Mouse (Mus musculus) hindbrain, embryonic 13.5 days (tissue): ENCODE data around the gene Il9r. TPM values are rescaled to one million over a fixed set of nuclear protein-coding genes. Genes with fewer than 3 reads are reported as not detected.
"Not testable (repeated sequence)": the region's sequence is repeated elsewhere in the genome, so short reads cannot be mapped to it uniquely, and the experiment has no call there.

Experiments used
- ATAC-seq: fragments of 200-750 bp; cut with Nextera tagmentation; 2 replicates; pipeline ENCODE4 v1.8.0; 2017; ENCODE audit warnings: moderate TSS enrichment; ENCODE audit not compliant: low FRiP score
- H3K27ac ChIP-seq: fragments of 300-500 bp; sonication (generic); 2 replicates; pipeline ENCODE4 v1.5.1; 2015; ENCODE audit warnings: inconsistent platforms, mild to moderate bottlenecking, moderate library complexity
- H3K27me3 ChIP-seq: fragments of 300-500 bp; sonication (generic); 2 replicates; pipeline ENCODE4 v1.6.1; 2015; ENCODE audit warnings: mild to moderate bottlenecking, inconsistent platforms
- H3K36me3 ChIP-seq: fragments of 300-500 bp; sonication (generic); 2 replicates; pipeline ENCODE4 v1.6.1; 2015; ENCODE audit warnings: mild to moderate bottlenecking, inconsistent platforms
- H3K4me1 ChIP-seq: fragments of 300-500 bp; sonication (generic); replicated peaks from 2 replicates; pipeline ENCODE4 v1.6.1; 2015; ENCODE audit warnings: inconsistent platforms
- H3K4me2 ChIP-seq: fragments of 300-500 bp; sonication (generic); 2 replicates; pipeline ENCODE4 v1.6.1; 2015; ENCODE audit warnings: inconsistent platforms, mild to moderate bottlenecking, moderate library complexity
- H3K4me3 ChIP-seq: fragments of 300-500 bp; sonication (generic); 2 replicates; pipeline ENCODE4 v1.5.1; 2015; ENCODE audit warnings: mild to moderate bottlenecking, inconsistent platforms
- H3K9ac ChIP-seq: fragments of 300-500 bp; sonication (generic); 2 replicates; pipeline ENCODE4 v1.6.1; 2015; ENCODE audit warnings: mild to moderate bottlenecking, inconsistent platforms
- H3K9me3 ChIP-seq: fragments of 300-500 bp; sonication (generic); 2 replicates; pipeline ENCODE4 v1.6.1; 2016; ENCODE audit warnings: inconsistent platforms
- WGBS: fragments of 180-500 bp; shearing (Covaris S2); methylation state at CpG from one replicate; pipeline ENCODE4 v1.1.7; 2015; 5-methylcytosine and 5-hydroxymethylcytosine counted together
- polyA plus RNA-seq: library from polyadenylated mRNA; unstranded; fragments of >200 nt; fragmentation: Nextera tagmentation; extraction: Ambion mirVana; gene quantifications from 2 replicates; pipeline ENCODE4 v1.2.1, GENCODE M21; 2015

The Il9r gene
- polyA plus RNA-seq, 1 experiment from 2014 or later = not detected

DNA sequence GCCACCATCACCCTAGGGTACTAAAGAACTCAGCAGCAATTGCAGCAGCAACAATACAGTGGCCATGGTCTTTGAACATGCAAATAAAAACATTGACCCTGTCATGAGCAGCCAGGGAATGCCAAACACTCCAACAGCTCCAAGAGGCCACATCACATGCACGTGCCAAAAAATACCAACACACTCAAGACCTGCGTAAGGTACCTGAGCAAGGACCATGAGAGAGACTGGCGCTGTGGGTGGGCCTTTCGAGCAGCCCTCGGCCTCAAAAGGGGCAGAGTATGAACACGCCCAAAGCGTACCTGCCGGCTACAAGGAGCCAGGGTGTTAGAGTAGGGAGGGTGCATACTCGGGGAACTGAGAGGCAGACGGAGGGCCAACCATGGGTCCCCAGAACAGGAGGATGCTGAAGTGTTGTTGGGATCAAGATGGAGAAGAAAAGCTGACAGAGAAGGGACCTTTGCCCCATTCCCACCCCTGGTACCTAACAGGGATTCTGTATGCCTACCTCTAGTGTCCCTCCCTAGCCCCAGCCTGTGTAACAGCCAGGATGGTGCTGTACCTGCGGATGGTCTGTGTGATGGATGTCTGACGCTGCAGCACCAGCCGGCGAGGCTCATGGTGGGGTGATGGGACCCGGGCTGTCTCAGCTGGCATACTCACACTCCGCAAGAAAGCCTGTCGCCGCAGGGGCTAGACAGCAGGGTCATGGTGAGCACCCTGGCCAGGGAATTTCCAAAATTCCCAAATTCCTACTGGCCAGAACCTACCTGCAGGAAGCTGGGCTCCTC lies 15.5 kb upstream of the Il9r start:
- Histone ChIP-seq H3K36me3 (peaks cover 26% of the 10 kb centered on the region), H3K27me3 (peaks cover 4% of the 10 kb centered on the region), H3K9ac (0 out of 2 replicates have a peak overlapping the region, but pooled peaks have one; percentile 29), H3K4me3 (no peak overlapping the region), H3K4me1 (peaks cover 17% of the 10 kb centered on the region), H3K9me3 (no peaks in the 10 kb centered on the region), H3K4me2 (no peak overlapping the region), H3K27ac (no peak overlapping the region)
- WGBS = 91% methylated on average over 18 of the region's 18 CpGs
- ATAC-seq = no peak

DNA sequence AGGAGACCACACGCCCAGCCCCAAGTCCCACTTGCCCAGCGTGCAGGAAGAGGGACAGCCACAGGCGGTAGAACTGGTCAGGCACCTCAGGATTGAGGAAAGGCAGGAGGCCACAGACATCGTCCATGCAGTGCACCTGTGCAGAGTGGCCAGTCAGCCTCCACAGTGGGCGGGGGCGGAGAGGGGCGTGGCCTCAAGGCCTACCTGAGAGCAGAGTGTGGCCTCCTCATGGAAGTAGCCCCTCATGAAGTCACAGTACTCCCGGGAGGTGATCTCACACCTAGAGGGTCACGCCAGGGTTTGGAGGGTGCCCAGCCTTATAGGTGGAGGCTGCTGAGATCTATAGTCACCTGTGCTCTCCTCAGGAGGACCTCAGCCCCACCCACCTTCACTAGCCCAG lies 10.5 kb upstream of the Il9r start:
- H3K36me3 ChIP-seq = peaks cover 56% of the 10 kb centered on the region

DNA sequence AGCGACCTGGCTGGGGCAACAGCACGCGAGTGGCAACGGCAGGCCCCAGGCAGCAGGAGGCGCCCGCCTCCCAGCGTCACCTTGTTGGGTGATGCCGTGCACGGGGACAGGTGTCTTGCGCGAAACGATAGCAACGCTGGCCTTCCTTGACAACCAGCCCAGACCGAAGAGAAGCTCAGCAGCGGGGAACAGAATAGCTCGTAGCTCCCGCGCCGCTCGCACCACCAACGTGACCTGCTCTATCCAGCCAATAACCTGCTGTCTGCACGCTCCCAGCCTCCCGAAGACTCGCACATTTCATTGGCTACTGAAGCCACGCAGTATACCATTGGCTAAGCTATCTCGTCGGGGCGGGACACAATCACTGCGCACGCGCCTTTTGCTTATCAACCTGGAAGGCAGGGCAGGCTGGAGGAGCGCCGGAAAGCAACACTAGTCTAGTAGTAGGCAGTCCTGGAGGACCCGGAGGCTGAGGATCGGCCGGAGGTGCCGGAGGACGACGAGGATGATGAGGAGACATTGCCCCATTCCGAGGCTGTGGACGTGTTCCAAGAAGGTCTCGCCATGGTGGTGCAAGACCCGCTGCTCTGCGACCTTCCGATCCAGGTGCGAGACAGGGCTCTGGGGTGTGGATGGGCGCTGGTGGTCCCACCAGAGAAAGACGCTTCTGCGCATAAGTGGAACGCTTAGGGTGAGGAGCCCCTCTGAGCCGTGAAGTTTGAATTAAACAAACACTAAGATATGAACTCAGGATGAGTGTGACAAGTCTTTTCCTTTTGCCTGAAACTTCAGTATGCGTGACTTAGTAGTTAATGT lies 5.2 kb upstream of the Il9r start, which contains the start of gene Snrnp25:
Gene Snrnp25, plus strand, starts transcription at position 358 of the 816 bp plus-strand sequence.
- Histone ChIP-seq H3K27me3 (peaks cover 5% of the 10 kb centered on the region; the same call in 1 of the 2 replicates), H3K4me3 (peak within 1 kb of the TSS; percentile 66), H3K9me3 (no peaks in the 10 kb centered on the region), H3K4me1 (peaks cover 16% of the 10 kb centered on the region), H3K27ac (0 out of 2 replicates have a peak within 1 kb of the TSS, but pooled peaks have one; percentile 48), H3K9ac (peak within 1 kb of the TSS; percentile 85), H3K36me3 (peaks cover 27% of the 10 kb centered on the region), H3K4me2 (peak within 1 kb of the TSS; percentile 88)
- WGBS = under 1% methylated on average over 52 of the region's 52 CpGs
- ATAC-seq = peak; percentile 100

More for the DNA sequence above, 10.5 kb upstream of the Il9r start:
- H3K4me1 ChIP-seq = peaks cover 9% of the 10 kb centered on the region
- no peak overlapping the region for H3K4me2 ChIP-seq
- H3K9me3 ChIP-seq = no peaks in the 10 kb centered on the region
- no peak overlapping the region; the same call in 1 of the 2 replicates for H3K9ac ChIP-seq
- H3K4me3 ChIP-seq = no peak overlapping the region
- no peak overlapping the region for H3K27ac ChIP-seq
- H3K27me3 ChIP-seq = no peaks in the 10 kb centered on the region
- ATAC-seq = no peak
- WGBS = 92% methylated on average over 9 of the region's 9 CpGs

DNA sequence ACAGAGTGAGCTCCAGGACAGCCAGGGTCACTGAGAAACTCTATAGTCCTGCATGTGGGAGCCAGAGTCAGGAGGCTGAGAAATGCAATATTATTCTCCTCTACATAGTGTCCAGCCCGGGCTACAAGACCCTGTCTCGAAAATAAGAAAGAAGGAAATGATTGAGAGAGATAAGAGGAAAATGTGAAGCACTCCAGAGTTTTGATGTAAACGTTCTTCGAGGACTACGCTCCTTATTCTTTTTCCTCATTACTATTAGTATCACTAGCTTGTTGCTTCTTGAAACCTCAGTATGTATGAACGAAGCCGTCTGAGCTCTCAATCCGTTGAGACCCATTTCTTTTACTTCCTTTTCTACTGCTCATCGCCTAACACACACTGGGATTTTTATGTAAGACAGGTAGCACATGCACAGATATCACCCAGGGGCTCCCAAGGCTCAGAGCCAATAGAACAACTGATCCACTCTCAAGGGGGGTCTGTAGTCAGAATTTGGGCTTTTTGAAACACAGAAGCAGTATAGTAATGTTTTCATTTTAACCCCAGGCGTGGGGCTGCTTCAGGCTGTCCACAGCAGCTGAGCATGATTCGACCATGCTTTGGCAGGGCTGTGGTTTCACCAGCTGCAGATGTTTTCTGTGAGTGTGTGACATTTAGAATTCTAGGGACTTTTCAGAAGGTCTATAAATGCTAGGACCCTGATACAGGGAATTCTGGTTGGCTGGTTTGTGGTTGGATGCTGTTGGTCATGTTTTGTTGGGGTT lies 2.0 kb upstream of the Il9r start:
- peaks cover 12% of the 10 kb centered on the region; the same call in 1 of the 2 replicates for H3K27me3 ChIP-seq
- H3K4me1 ChIP-seq = peaks cover 16% of the 10 kb centered on the region
- no peak for ATAC-seq
- H3K4me2 ChIP-seq = no peak overlapping the region
- H3K27ac ChIP-seq = no peak overlapping the region
- no peaks in the 10 kb centered on the region for H3K36me3 ChIP-seq
- WGBS = 82% methylated on average over 11 of the region's 11 CpGs
- H3K9me3 ChIP-seq = no peaks in the 10 kb centered on the region
- no peak overlapping the region for H3K4me3 ChIP-seq
- no peak overlapping the region for H3K9ac ChIP-seq

DNA sequence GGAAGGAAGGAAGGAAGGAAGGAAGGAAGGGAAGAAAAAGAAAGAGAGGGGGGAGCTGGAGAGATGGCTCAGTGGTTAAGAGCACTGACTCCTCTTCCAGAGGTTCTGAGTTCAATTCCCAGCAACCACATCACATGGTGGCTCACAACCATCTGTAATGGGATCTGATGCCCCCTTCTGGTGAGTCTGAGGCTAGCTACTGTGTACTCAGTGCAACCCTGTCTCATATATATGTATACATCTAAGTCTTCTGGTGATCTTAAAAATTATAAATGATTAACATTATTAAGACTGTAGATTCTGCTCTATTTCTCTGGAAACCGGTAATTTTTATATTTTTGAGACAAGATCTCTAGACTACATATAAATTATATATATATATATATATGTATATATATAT lies 913 bp upstream of the Il9r start:
- not testable (repeated sequence) for H3K36me3 ChIP-seq, ATAC-seq, H3K9ac ChIP-seq, H3K9me3 ChIP-seq, H3K27ac ChIP-seq, H3K4me2 ChIP-seq, H3K4me3 ChIP-seq
- 79% methylated on average over 1 of the region's 1 CpGs for WGBS
- H3K4me1 ChIP-seq = peaks cover 13% of the 10 kb centered on the region
- H3K27me3 ChIP-seq = peaks cover 16% of the 10 kb centered on the region; the same call in 1 of the 2 replicates

DNA sequence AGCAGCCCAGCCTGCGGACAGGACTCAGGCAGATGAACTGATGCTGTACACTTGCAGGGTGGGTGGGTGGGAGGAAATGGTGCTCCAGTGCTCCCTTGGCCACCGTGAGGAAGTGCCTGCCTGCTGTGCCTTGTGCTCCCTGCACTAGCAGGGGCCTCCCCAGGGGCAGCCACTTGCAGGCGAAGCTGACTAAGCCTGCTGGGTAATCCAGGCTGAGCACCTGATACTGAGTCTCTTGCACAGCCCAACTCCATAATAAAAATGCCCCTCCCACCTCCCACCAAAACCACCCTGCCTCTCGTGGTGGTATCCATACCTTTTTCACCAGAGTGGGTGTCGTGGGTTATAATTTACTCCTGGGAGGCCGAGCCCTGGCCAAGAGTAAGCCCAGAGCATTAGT lies 849 bp downstream of the Il9r start:
- no peak overlapping the region for H3K4me2 ChIP-seq
- WGBS = 55% methylated on average over 6 of the region's 6 CpGs

DNA sequence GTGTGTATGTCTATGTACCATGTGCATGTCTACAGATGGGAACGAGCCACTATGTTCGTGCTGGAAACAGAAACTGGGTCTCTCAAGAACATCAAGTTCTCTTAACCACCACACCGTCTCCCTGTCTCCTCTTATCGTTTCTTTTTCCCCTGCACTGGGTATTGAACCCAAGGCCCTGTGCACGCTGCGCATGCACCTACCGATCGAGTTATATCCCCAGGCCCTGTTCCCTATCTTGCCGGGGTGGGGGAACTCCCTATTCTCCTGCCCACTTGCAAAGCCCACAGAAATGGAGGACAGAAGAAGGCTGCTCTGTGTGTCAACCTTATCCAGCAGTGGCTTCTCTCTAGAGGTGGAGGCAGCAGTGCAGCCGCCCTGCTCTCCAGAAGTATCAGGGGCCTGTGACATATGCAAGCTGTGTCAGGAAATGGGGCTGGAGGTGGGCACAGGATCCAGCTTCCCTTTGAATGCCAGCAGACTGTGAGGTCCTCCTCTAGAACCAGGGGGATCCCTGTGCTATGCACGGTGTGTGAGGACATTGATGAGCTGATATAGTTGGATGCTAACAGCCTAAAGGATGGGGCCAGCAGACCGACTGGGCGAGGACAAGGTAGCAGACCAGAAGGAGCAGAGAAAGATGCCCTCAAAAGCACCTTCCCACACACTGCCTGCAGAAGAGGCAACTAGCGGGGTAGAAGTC lies 1.7 kb downstream of the Il9r start:
- WGBS = 75% methylated on average over 14 of the region's 14 CpGs
- H3K4me1 ChIP-seq = 0 out of 2 replicates have a peak, but pooled peaks cover 5% of the 10 kb centered on the region
- no peak overlapping the region for H3K4me2 ChIP-seq
- H3K9me3 ChIP-seq = no peaks in the 10 kb centered on the region
- no peak overlapping the region for H3K4me3 ChIP-seq
- no peak for ATAC-seq
- H3K9ac ChIP-seq = no peak overlapping the region
- H3K36me3 ChIP-seq = no peaks in the 10 kb centered on the region
- no peak overlapping the region for H3K27ac ChIP-seq
- H3K27me3 ChIP-seq = peaks cover 18% of the 10 kb centered on the region; the same call in 1 of the 2 replicates

More for the DNA sequence above, 849 bp downstream of the Il9r start:
- H3K4me1 ChIP-seq = 0 out of 2 replicates have a peak, but pooled peaks cover 5% of the 10 kb centered on the region
- H3K9me3 ChIP-seq = no peaks in the 10 kb centered on the region
- peaks cover 18% of the 10 kb centered on the region; the same call in 1 of the 2 replicates for H3K27me3 ChIP-seq
- no peak overlapping the region for H3K27ac ChIP-seq
- no peak for ATAC-seq
- H3K9ac ChIP-seq = no peak overlapping the region
- H3K36me3 ChIP-seq = no peaks in the 10 kb centered on the region
- no peak overlapping the region for H3K4me3 ChIP-seq

DNA sequence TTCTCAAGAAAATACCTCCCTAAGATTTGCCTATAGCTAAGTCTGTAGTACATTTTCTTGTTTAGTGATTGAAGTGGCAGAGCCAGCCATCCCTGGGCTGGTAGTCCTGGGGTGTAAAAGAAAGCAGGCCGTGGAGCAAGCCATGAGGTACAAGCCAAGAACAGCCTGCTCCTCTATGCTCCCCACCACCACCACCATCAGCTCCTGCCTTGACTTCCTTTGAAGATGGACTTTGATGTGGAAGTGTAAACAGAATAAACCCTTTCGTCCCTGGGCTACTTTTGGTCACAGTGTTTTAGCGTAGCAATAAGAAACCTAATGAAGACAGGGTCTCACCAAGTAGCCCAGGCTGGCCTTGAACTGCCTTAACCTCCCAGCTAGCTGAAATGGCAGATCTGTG lies 2.3 kb downstream of the Il9r start:
- H3K9ac ChIP-seq = no peak overlapping the region
- no peaks in the 10 kb centered on the region for H3K36me3 ChIP-seq
- no peaks in the 10 kb centered on the region for H3K9me3 ChIP-seq
- WGBS = 60% methylated on average over 3 of the region's 3 CpGs
- no peak overlapping the region for H3K4me2 ChIP-seq
- H3K4me3 ChIP-seq = no peak overlapping the region
- peaks cover 16% of the 10 kb centered on the region; the same call in 1 of the 2 replicates for H3K27me3 ChIP-seq
- no peak for ATAC-seq
- 0 out of 2 replicates have a peak, but pooled peaks cover 5% of the 10 kb centered on the region for H3K4me1 ChIP-seq
- no peak overlapping the region for H3K27ac ChIP-seq

DNA sequence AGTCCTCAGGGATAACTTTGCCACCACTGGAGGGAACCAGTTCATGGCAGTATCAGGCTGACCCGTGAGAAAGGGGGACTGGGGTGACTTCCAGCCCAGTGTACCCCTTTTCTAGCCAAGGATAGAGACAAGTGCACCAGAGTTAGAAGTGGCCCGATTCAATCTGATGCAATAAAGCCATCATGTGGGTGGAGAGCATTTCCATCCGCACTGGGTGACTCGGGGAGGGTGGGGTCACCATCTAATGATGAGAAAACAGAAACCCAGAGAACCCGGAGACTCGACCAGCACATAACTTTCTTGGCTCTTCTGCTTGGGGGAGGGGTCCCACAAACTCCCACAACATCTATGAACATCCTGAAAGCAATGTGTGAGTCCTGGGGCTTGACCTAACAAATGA lies 3.4 kb downstream of the Il9r start:
- Histone ChIP-seq H3K4me3 (no peak overlapping the region), H3K9me3 (no peaks in the 10 kb centered on the region), H3K9ac (no peak overlapping the region), H3K4me1 (0 out of 2 replicates have a peak, but pooled peaks cover 5% of the 10 kb centered on the region), H3K36me3 (no peaks in the 10 kb centered on the region), H3K27ac (no peak overlapping the region), H3K4me2 (no peak overlapping the region), H3K27me3 (0 out of 2 replicates have a peak, but pooled peaks cover 15% of the 10 kb centered on the region)
- WGBS = 81% methylated on average over 6 of the region's 6 CpGs
- no peak for ATAC-seq

DNA sequence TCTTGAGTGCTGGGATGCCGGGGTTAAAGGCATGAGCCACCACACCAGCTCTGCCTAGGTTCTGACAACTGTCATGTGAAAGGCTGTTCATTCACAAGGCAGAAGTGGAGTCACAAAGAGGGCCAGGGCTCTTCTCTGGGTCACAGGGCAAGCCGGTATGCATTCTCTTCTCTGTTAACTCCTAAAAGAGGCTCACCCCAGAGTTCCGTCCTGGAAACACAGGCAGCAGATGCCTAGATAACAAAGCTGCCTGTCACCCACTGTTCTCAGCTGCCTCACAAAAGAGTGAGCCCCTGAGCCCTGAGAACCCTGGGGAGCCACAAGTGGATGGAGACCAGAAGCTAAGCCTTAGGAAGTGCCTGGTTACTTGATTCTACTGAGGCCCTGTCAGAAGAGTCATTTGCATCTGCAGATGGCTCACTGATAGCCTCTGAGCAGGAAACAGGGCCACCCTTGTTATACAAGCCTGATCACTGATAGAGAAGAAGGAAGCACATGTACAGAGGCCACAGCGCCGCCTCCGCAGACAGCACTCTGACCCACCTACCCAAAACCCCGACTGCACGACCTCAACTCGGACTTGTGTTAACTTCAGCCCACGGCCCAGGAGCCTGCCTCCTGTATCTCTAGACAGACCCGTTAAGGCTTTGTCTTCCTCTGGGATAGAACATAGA lies 4.1 kb downstream of the Il9r start:
- H3K9ac ChIP-seq = no peak overlapping the region
- H3K4me3 ChIP-seq = no peak overlapping the region
- H3K27me3 ChIP-seq = 0 out of 2 replicates have a peak, but pooled peaks cover 15% of the 10 kb centered on the region
- H3K36me3 ChIP-seq = no peaks in the 10 kb centered on the region
- no peak overlapping the region for H3K4me2 ChIP-seq
- no peak for ATAC-seq
- 0 out of 2 replicates have a peak, but pooled peaks cover 5% of the 10 kb centered on the region for H3K4me1 ChIP-seq
- H3K9me3 ChIP-seq = no peaks in the 10 kb centered on the region
- whole genome bisulfite sequencing = 20% methylated on average over 11 of the region's 11 CpGs
- no peak overlapping the region for H3K27ac ChIP-seq

DNA sequence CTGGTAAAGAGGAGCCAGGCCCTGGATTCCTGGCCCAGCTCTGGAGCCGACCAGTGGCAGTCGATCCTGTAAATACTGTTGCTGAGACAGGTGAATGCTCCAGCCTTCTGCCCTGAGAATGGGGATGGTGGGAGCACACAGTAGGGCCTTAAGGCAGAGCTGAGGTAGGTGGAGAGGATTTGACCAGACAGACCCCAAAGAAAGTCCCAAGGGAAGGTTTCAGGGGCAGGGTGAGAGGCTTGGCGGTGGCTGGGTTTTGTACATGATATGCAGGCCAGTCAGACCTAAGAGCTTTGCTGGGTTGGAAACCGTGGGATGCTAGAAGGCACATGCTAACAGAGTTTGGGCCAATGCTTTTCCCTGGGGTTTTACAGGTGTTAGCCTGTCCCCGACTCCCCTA lies 5.5 kb downstream of the Il9r start:
- WGBS = 77% methylated on average over 5 of the region's 5 CpGs

More for the DNA sequence above, 5.5 kb downstream of the Il9r start:
- Histone ChIP-seq H3K4me2 (no peak overlapping the region), H3K9ac (no peak overlapping the region), H3K27me3 (0 out of 2 replicates have a peak, but pooled peaks cover 10% of the 10 kb centered on the region), H3K9me3 (no peaks in the 10 kb centered on the region), H3K36me3 (no peaks in the 10 kb centered on the region), H3K4me1 (peaks cover 13% of the 10 kb centered on the region), H3K27ac (no peak overlapping the region), H3K4me3 (no peak overlapping the region)
- ATAC-seq = no peak
